ENCODE assay signal across 26 mouse cellular contexts in genomic region chr3:98588707-98589106, GRCm38 (mm10). TPM values are rescaled to one million over a fixed set of nuclear protein-coding genes. Genes with fewer than 3 reads are reported as not detected.
"Had no signal": no experiment of that assay in that cellular context is flagged by ENCODE, and none has a peak within 500 bp of the region (broad histone marks: within the 10 kb centered on the region; RNA-seq: fewer than 3 reads in every experiment).

Gene Gm10681 (minus strand): TSS chr3:98588807.

- ATAC-seq: hindbrain, postnatal 0 days; inflammation-experienced regulatory T-cells, adult 6 months; intestine, embryonic 16.5 days; midbrain, embryonic 13.5 days; midbrain, embryonic 16.5 days had no signal

- H3K36me3 ChIP-seq: limb, embryonic 10.5 days; limb, embryonic 13.5 days; lung, embryonic 15.5 days; midbrain, embryonic 10.5 days; midbrain, embryonic 13.5 days; neural tube, embryonic 13.5 days; stomach, embryonic 15.5 days had no signal

- DNase-seq: kidney, adult 8-10 months; layer of hippocampus, adult 9-11 months; lung, adult 18-20 months; lung, postnatal 10 days; lung, postnatal 36 days; retina, postnatal 1 day; right cerebral cortex, postnatal 25 days; spleen, adult 18-20 months; thymus, postnatal 25 days had no signal

- H3K4me2 ChIP-seq: limb, embryonic 13.5 days; lung, embryonic 15.5 days; midbrain, embryonic 13.5 days; neural tube, embryonic 13.5 days; stomach, embryonic 15.5 days had no signal

- H3K27ac ChIP-seq: hindbrain, postnatal 0 days; layer of hippocampus, adult 2 months; limb, embryonic 10.5 days; limb, embryonic 13.5 days; lung, embryonic 15.5 days; midbrain, embryonic 10.5 days; midbrain, embryonic 13.5 days; neural tube, embryonic 13.5 days; stomach, embryonic 15.5 days had no signal

- H3K27me3 ChIP-seq: limb, embryonic 13.5 days; lung, embryonic 15.5 days; megakaryocyte, embryonic 14.5 days; midbrain, embryonic 13.5 days; neural tube, embryonic 13.5 days; stomach, embryonic 15.5 days had no signal

- H3K9me3 ChIP-seq: limb, embryonic 10.5 days; limb, embryonic 13.5 days; lung, embryonic 15.5 days; megakaryocyte, embryonic 14.5 days; midbrain, embryonic 10.5 days; midbrain, embryonic 13.5 days; neural tube, embryonic 13.5 days; stomach, embryonic 15.5 days had no signal

- H3K4me1 ChIP-seq: limb, embryonic 10.5 days; limb, embryonic 13.5 days; lung, embryonic 15.5 days; megakaryocyte, embryonic 14.5 days; midbrain, embryonic 10.5 days; midbrain, embryonic 13.5 days; neural tube, embryonic 13.5 days; stomach, embryonic 15.5 days had no signal

- H3K9ac ChIP-seq: limb, embryonic 13.5 days; lung, embryonic 15.5 days; midbrain, embryonic 13.5 days; neural tube, embryonic 13.5 days; stomach, embryonic 15.5 days had no signal

- H3K4me3 ChIP-seq: layer of hippocampus, adult 2 months; limb, embryonic 10.5 days; limb, embryonic 13.5 days; lung, embryonic 15.5 days; megakaryocyte, embryonic 14.5 days; midbrain, embryonic 10.5 days; midbrain, embryonic 13.5 days; myocyte; neural tube, embryonic 13.5 days; stomach, embryonic 15.5 days had no signal

RNA-seq across cellular contexts. Expression of gene Gm10681, which starts in this region (rescaled TPM):
- polyA plus RNA-seq: hindbrain, postnatal 0 days; inflammation-experienced regulatory T-cells, adult 6 months; intestine, embryonic 16.5 days; large intestine, adult 2 months; limb, embryonic 10.5 days; limb, embryonic 13.5 days; liver, adult 2 months; midbrain, embryonic 10.5 days; midbrain, embryonic 13.5 days; midbrain, embryonic 16.5 days; myocyte; neural tube, embryonic 13.5 days; stomach, embryonic 15.5 days; thymus, postnatal 0 days had no signal
